Mouse (Mus musculus): ENCODE data around the gene Gm20538. TPM values are rescaled to one million over a fixed set of nuclear protein-coding genes. Genes with fewer than 3 reads are reported as not detected.

Gm20538 gene
- polyA plus RNA-seq, 1 experiment, result not detected

- Histone ChIP-seq H3K27ac (ENCODE audit: insufficient read depth, low read depth, low read length) (no peak overlapping the region), H3K4me1 (ENCODE audit: control insufficient read depth, insufficient read depth, low read length) (no peaks in the 10 kb centered on the region), H3K4me3 (ENCODE audit: insufficient read depth, low read depth, low read length) (no peak overlapping the region)
- TF ChIP-seq POLR2A (IDR thresholded peaks at IDR 0.05; ENCODE audit: insufficient read depth, low read depth, low read length) (no peak), CTCF (IDR thresholded peaks at IDR 0.05; ENCODE audit: insufficient read depth, low read depth, low read length) (no peak)
- 86% methylated on average over 6 of the region's 6 CpGs for WGBS
These were observed 50.7 kb downstream of the Gm20538 start for GRCm38 (mm10) chr19:44501925-44502324.

- 41% methylated on average over 5 of the region's 5 CpGs for WGBS
- Histone ChIP-seq H3K4me1 (ENCODE audit: control insufficient read depth, insufficient read depth, low read length) (no peaks in the 10 kb centered on the region), H3K27ac (ENCODE audit: insufficient read depth, low read depth, low read length) (no peak overlapping the region), H3K4me3 (ENCODE audit: insufficient read depth, low read depth, low read length) (no peak overlapping the region)
- TF ChIP-seq POLR2A (IDR thresholded peaks at IDR 0.05; ENCODE audit: insufficient read depth, low read depth, low read length) (no peak), CTCF (IDR thresholded peaks at IDR 0.05; ENCODE audit: insufficient read depth, low read depth, low read length) (no peak)
These were observed 52.4 kb downstream of the Gm20538 start for GRCm38 (mm10) chr19:44500240-44500639.

- Histone ChIP-seq H3K27ac (ENCODE audit: insufficient read depth, low read depth, low read length) (no peak overlapping the region), H3K4me1 (ENCODE audit: control insufficient read depth, insufficient read depth, low read length) (no peaks in the 10 kb centered on the region), H3K4me3 (ENCODE audit: insufficient read depth, low read depth, low read length) (no peak overlapping the region)
- WGBS, result 57% methylated on average over 6 of the region's 6 CpGs
- TF ChIP-seq CTCF (IDR thresholded peaks at IDR 0.05; ENCODE audit: insufficient read depth, low read depth, low read length), result no peak
- no peak for TF ChIP-seq POLR2A (IDR thresholded peaks at IDR 0.05; ENCODE audit: insufficient read depth, low read depth, low read length)
These were observed 53.7 kb downstream of the Gm20538 start for GRCm38 (mm10) chr19:44498936-44499335.

DNA sequence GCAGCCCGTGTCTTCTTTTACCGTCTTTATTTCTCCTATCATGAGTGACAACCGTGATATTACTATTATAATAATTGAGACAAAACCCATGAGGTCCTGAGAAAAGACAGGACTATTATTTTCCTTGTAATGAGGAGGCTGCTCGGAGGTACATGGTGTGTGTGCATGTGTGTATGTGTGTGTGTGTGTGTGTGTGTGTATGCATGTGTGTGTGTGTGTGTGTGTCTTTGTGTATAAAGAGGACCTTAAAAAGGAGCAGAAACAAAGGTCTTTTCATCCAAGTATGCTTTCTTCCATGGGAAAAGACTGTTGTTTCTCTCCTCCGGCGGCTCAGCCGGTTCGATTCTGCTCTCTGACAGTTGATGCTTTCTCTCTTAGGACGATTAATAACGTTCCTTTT, 55.7 kb downstream of the Gm20538 start:
- Histone ChIP-seq H3K4me1 (ENCODE audit: control insufficient read depth, insufficient read depth, low read length) (no peaks in the 10 kb centered on the region), H3K27ac (ENCODE audit: insufficient read depth, low read depth, low read length) (no peak overlapping the region), H3K4me3 (ENCODE audit: insufficient read depth, low read depth, low read length) (no peak overlapping the region)
- WGBS, result 50% methylated on average over 10 of the region's 10 CpGs
- no peak for TF ChIP-seq CTCF (IDR thresholded peaks at IDR 0.05; ENCODE audit: insufficient read depth, low read depth, low read length)
- TF ChIP-seq POLR2A (IDR thresholded peaks at IDR 0.05; ENCODE audit: insufficient read depth, low read depth, low read length), result no peak

- no peak for TF ChIP-seq CTCF (IDR thresholded peaks at IDR 0.05; ENCODE audit: insufficient read depth, low read depth, low read length)
- TF ChIP-seq POLR2A (IDR thresholded peaks at IDR 0.05; ENCODE audit: insufficient read depth, low read depth, low read length), result no peak
- Histone ChIP-seq H3K27ac (ENCODE audit: insufficient read depth, low read depth, low read length) (no peak overlapping the region), H3K4me1 (ENCODE audit: control insufficient read depth, insufficient read depth, low read length) (no peaks in the 10 kb centered on the region), H3K4me3 (ENCODE audit: insufficient read depth, low read depth, low read length) (no peak overlapping the region)
- 50% methylated on average over 8 of the region's 8 CpGs for WGBS
These were observed 56.1 kb downstream of the Gm20538 start for GRCm38 (mm10) chr19:44496511-44496910.

Other genes starting within 250 kb of the Gm20538 start
- not detected in 2 replicates for gene Scd4, start 219.7 kb downstream of the Gm20538 start, polyA plus RNA-seq (2012; ENCODE audit: insufficient read depth, insufficient read length, low replicate concordance, missing spikeins)
- gene Scd1, start 145.0 kb downstream of the Gm20538 start, polyA plus RNA-seq (2012; ENCODE audit: insufficient read depth, insufficient read length, low replicate concordance, missing spikeins), result 648 TPM in 1 of 2 replicates, not detected in the other
- gene Wnt8b, start 59.4 kb downstream of the Gm20538 start, polyA plus RNA-seq (2012; ENCODE audit: insufficient read depth, insufficient read length, low replicate concordance, missing spikeins), result not detected in 2 replicates
- not detected in 2 replicates for gene Sec31b, start 7.0 kb downstream of the Gm20538 start, polyA plus RNA-seq (2012; ENCODE audit: insufficient read depth, insufficient read length, low replicate concordance, missing spikeins)
- gene Ndufb8, start 2.6 kb upstream of the Gm20538 start, polyA plus RNA-seq (2012; ENCODE audit: insufficient read depth, insufficient read length, low replicate concordance, missing spikeins), result not detected in 2 replicates
- not detected in 2 replicates for gene Hif1an, start 10.0 kb upstream of the Gm20538 start, polyA plus RNA-seq (2012; ENCODE audit: insufficient read depth, insufficient read length, low replicate concordance, missing spikeins)
- not detected in 2 replicates for gene Pax2, start 203.2 kb upstream of the Gm20538 start, polyA plus RNA-seq (2012; ENCODE audit: insufficient read depth, insufficient read length, low replicate concordance, missing spikeins)